Mouse (Mus musculus) mouse trophoblast stem cell (cell line): Measurements from ENCODE around the gene Sgcd.

Source experiments
- in situ Hi-C, 2 experiments: fragments of 300-500 bp; cut with MseI, MboI; formaldehyde crosslinking; loops; 2 replicates in 1 of 2; 3 replicates in 1 of 2; pipeline ENCODE4 v1.15.1; 2025

Gene Sgcd

GRCm38 (mm10) chr11:47015683-47016082, 973.1 kb downstream of the Sgcd start:
- in situ Hi-C loops, result no loop called here

- in situ Hi-C loops, result no loop called here
These were observed 974.5 kb downstream of the Sgcd start for GRCm38 (mm10) chr11:47014278-47014677.

- in situ Hi-C loops, result no loop called here
These were observed 978.6 kb downstream of the Sgcd start for GRCm38 (mm10) chr11:47010166-47010565.

- in situ Hi-C loops, result no loop called here
These were observed 983.4 kb downstream of the Sgcd start for GRCm38 (mm10) chr11:47005301-47005875.

GRCm38 (mm10) chr11:46939311-46939710, 1049.5 kb downstream of the Sgcd start:
- in situ Hi-C loops, result no loop called here

- in situ Hi-C loops, result no loop called here
These were observed 1063.8 kb downstream of the Sgcd start for GRCm38 (mm10) chr11:46924946-46925345.

GRCm38 (mm10) chr11:46920244-46920643, 1068.5 kb downstream of the Sgcd start:
- in situ Hi-C loops, result no loop called here

GRCm38 (mm10) chr11:46912656-46913237, 1076.0 kb downstream of the Sgcd start:
- in situ Hi-C loops, result no loop called here

GRCm38 (mm10) chr11:46904281-46904680, 1084.5 kb downstream of the Sgcd start:
- in situ Hi-C loops, result no loop called here

GRCm38 (mm10) chr11:46889093-46889492, 1099.7 kb downstream of the Sgcd start:
- in situ Hi-C loops, result no loop called here

GRCm38 (mm10) chr11:46882456-46882855, 1106.3 kb downstream of the Sgcd start:
- in situ Hi-C loops, result no loop called here

- in situ Hi-C loops, result no loop called here
These were observed 1113.0 kb downstream of the Sgcd start for GRCm38 (mm10) chr11:46875774-46876173.

GRCm38 (mm10) chr11:46868594-46868993, 1120.2 kb downstream of the Sgcd start:
- in situ Hi-C loops, result no loop called here

- in situ Hi-C loops, result no loop called here
These were observed 1124.0 kb downstream of the Sgcd start for GRCm38 (mm10) chr11:46864809-46865208.

GRCm38 (mm10) chr11:46848221-46848971, 1140.4 kb downstream of the Sgcd start:
- in situ Hi-C loops, result no loop called here

GRCm38 (mm10) chr11:46847827-46848220, 1140.9 kb downstream of the Sgcd start:
- in situ Hi-C loops, result no loop called here

- in situ Hi-C loops, result no loop called here
These were observed 1142.1 kb downstream of the Sgcd start for GRCm38 (mm10) chr11:46846661-46847060.
